Mouse (Mus musculus): ENCODE results near the gene Zfyve21. TPM values are rescaled to one million over a fixed set of nuclear protein-coding genes. Genes with fewer than 3 reads are reported as not detected.

The Zfyve21 gene
- polyA plus RNA-seq, 1 experiment from 2014 or later: 76.8 TPM

GRCm38 (mm10) chr12:111846815-111847214 lies 32.8 kb downstream of the Zfyve21 start:
- no peak overlapping the region for H3K4me3 ChIP-seq (ENCODE audit: low read depth, low read length)
- no peaks in the 10 kb centered on the region for H3K9me3 ChIP-seq (replicated peaks; ENCODE audit: control insufficient read depth, low read length)
- no peak overlapping the region for H3K9ac ChIP-seq (ENCODE audit: low read depth, low read length)
- ATAC-seq (ENCODE audit: low read depth): no peak
- peaks cover 5% of the 10 kb centered on the region; the same call in 1 of the 2 replicates for H3K4me1 ChIP-seq (ENCODE audit: control insufficient read depth, low read depth, low read length)
- H3K36me3 ChIP-seq (ENCODE audit: control insufficient read depth, insufficient read depth): no peaks in the 10 kb centered on the region
- no peak overlapping the region for H3K4me2 ChIP-seq (ENCODE audit: low read depth, low read length)
- WGBS (ENCODE audit: insufficient replicate concordance): 73% methylated on average over 10 of the region's 10 CpGs
- no peaks in the 10 kb centered on the region for H3K27me3 ChIP-seq (ENCODE audit: control insufficient read depth, insufficient read depth, low read depth, low read length)
- no peak overlapping the region for H3K27ac ChIP-seq (ENCODE audit: low read length)

GRCm38 (mm10) chr12:111848300-111848798 lies 34.4 kb downstream of the Zfyve21 start:
- ATAC-seq (ENCODE audit: low read depth): 0 out of 2 replicates have a peak, but pooled peaks have one; percentile 16
- H3K27ac ChIP-seq (ENCODE audit: low read length): no peak overlapping the region
- no peak overlapping the region for H3K4me2 ChIP-seq (ENCODE audit: low read depth, low read length)
- no peak overlapping the region for H3K9ac ChIP-seq (ENCODE audit: low read depth, low read length)
- 81% methylated on average over 9 of the region's 9 CpGs for WGBS (ENCODE audit: insufficient replicate concordance)
- H3K4me3 ChIP-seq (ENCODE audit: low read depth, low read length): no peak overlapping the region
- H3K9me3 ChIP-seq (replicated peaks; ENCODE audit: control insufficient read depth, low read length): no peaks in the 10 kb centered on the region
- no peaks in the 10 kb centered on the region for H3K36me3 ChIP-seq (ENCODE audit: control insufficient read depth, insufficient read depth)
- H3K4me1 ChIP-seq (ENCODE audit: control insufficient read depth, low read depth, low read length): peaks cover 2% of the 10 kb centered on the region; the same call in 1 of the 2 replicates
- no peaks in the 10 kb centered on the region for H3K27me3 ChIP-seq (ENCODE audit: control insufficient read depth, insufficient read depth, low read depth, low read length)

GRCm38 (mm10) chr12:111851235-111851634 lies 37.3 kb downstream of the Zfyve21 start:
- no peaks in the 10 kb centered on the region for H3K9me3 ChIP-seq (replicated peaks; ENCODE audit: control insufficient read depth, low read length)
- no peak overlapping the region for H3K27ac ChIP-seq (ENCODE audit: low read length)
- H3K4me2 ChIP-seq (ENCODE audit: low read depth, low read length): no peak overlapping the region
- no peaks in the 10 kb centered on the region for H3K27me3 ChIP-seq (ENCODE audit: control insufficient read depth, insufficient read depth, low read depth, low read length)
- H3K36me3 ChIP-seq (ENCODE audit: control insufficient read depth, insufficient read depth): no peaks in the 10 kb centered on the region
- no peak for ATAC-seq (ENCODE audit: low read depth)
- H3K4me3 ChIP-seq (ENCODE audit: low read depth, low read length): no peak overlapping the region
- 57% methylated on average over 2 of the region's 2 CpGs for WGBS (ENCODE audit: insufficient replicate concordance)
- H3K4me1 ChIP-seq (ENCODE audit: control insufficient read depth, low read depth, low read length): peaks cover 2% of the 10 kb centered on the region; the same call in 1 of the 2 replicates
- no peak overlapping the region for H3K9ac ChIP-seq (ENCODE audit: low read depth, low read length)

- no peak overlapping the region for H3K4me3 ChIP-seq (ENCODE audit: low read depth, low read length)
- peaks cover under 1% of the 10 kb centered on the region; the same call in 1 of the 2 replicates for H3K4me1 ChIP-seq (ENCODE audit: control insufficient read depth, low read depth, low read length)
- WGBS (ENCODE audit: insufficient replicate concordance): 67% methylated on average over 5 of the region's 5 CpGs
- no peaks in the 10 kb centered on the region for H3K27me3 ChIP-seq (ENCODE audit: control insufficient read depth, insufficient read depth, low read depth, low read length)
- no peaks in the 10 kb centered on the region for H3K36me3 ChIP-seq (ENCODE audit: control insufficient read depth, insufficient read depth)
- no peak overlapping the region for H3K4me2 ChIP-seq (ENCODE audit: low read depth, low read length)
- no peak overlapping the region for H3K9ac ChIP-seq (ENCODE audit: low read depth, low read length)
- H3K27ac ChIP-seq (ENCODE audit: low read length): no peak overlapping the region
- no peaks in the 10 kb centered on the region for H3K9me3 ChIP-seq (replicated peaks; ENCODE audit: control insufficient read depth, low read length)
- no peak for ATAC-seq (ENCODE audit: low read depth)
Measured at GRCm38 (mm10) chr12:111851745-111852144, 37.8 kb downstream of the Zfyve21 start.

GRCm38 (mm10) chr12:111853011-111853436 lies 39.1 kb downstream of the Zfyve21 start:
- H3K4me3 ChIP-seq (ENCODE audit: low read depth, low read length): no peak overlapping the region
- H3K4me2 ChIP-seq (ENCODE audit: low read depth, low read length): no peak overlapping the region
- no peak overlapping the region for H3K27ac ChIP-seq (ENCODE audit: low read length)
- H3K36me3 ChIP-seq (ENCODE audit: control insufficient read depth, insufficient read depth): no peaks in the 10 kb centered on the region
- no peaks in the 10 kb centered on the region; the same call in 1 of the 2 replicates for H3K4me1 ChIP-seq (ENCODE audit: control insufficient read depth, low read depth, low read length)
- H3K9me3 ChIP-seq (replicated peaks; ENCODE audit: control insufficient read depth, low read length): no peaks in the 10 kb centered on the region
- WGBS (ENCODE audit: insufficient replicate concordance): 59% methylated on average over 10 of the region's 10 CpGs
- ATAC-seq (ENCODE audit: low read depth): no peak
- H3K9ac ChIP-seq (ENCODE audit: low read depth, low read length): no peak overlapping the region
- no peaks in the 10 kb centered on the region for H3K27me3 ChIP-seq (ENCODE audit: control insufficient read depth, insufficient read depth, low read depth, low read length)

- H3K27ac ChIP-seq (ENCODE audit: low read length): no peak overlapping the region
- H3K9ac ChIP-seq (ENCODE audit: low read depth, low read length): no peak overlapping the region
- H3K9me3 ChIP-seq (replicated peaks; ENCODE audit: control insufficient read depth, low read length): no peaks in the 10 kb centered on the region
- WGBS (ENCODE audit: insufficient replicate concordance): 56% methylated on average over 4 of the region's 4 CpGs
- ATAC-seq (ENCODE audit: low read depth): no peak
- no peaks in the 10 kb centered on the region for H3K36me3 ChIP-seq (ENCODE audit: control insufficient read depth, insufficient read depth)
- no peaks in the 10 kb centered on the region for H3K27me3 ChIP-seq (ENCODE audit: control insufficient read depth, insufficient read depth, low read depth, low read length)
- H3K4me3 ChIP-seq (ENCODE audit: low read depth, low read length): no peak overlapping the region
- H3K4me1 ChIP-seq (ENCODE audit: control insufficient read depth, low read depth, low read length): no peaks in the 10 kb centered on the region; the same call in 1 of the 2 replicates
- no peak overlapping the region for H3K4me2 ChIP-seq (ENCODE audit: low read depth, low read length)
Measured at GRCm38 (mm10) chr12:111853546-111853945, 39.6 kb downstream of the Zfyve21 start.

GRCm38 (mm10) chr12:111855448-111855847 lies 41.5 kb downstream of the Zfyve21 start:
- Histone ChIP-seq H3K27ac (ENCODE audit: low read length) (no peak overlapping the region), H3K4me1 (ENCODE audit: control insufficient read depth, low read depth, low read length) (no peaks in the 10 kb centered on the region), H3K9me3 (replicated peaks; ENCODE audit: control insufficient read depth, low read length) (no peaks in the 10 kb centered on the region), H3K27me3 (ENCODE audit: control insufficient read depth, insufficient read depth, low read depth, low read length) (no peaks in the 10 kb centered on the region), H3K4me2 (ENCODE audit: low read depth, low read length) (no peak overlapping the region), H3K4me3 (ENCODE audit: low read depth, low read length) (no peak overlapping the region), H3K9ac (ENCODE audit: low read depth, low read length) (no peak overlapping the region), H3K36me3 (ENCODE audit: control insufficient read depth, insufficient read depth) (no peaks in the 10 kb centered on the region)
- no peak for ATAC-seq (ENCODE audit: low read depth)
- WGBS (ENCODE audit: insufficient replicate concordance): 71% methylated on average over 2 of the region's 2 CpGs

GRCm38 (mm10) chr12:111864206-111864824 lies 50.3 kb downstream of the Zfyve21 start:
- Histone ChIP-seq H3K27ac (ENCODE audit: low read length) (no peak overlapping the region), H3K27me3 (ENCODE audit: control insufficient read depth, insufficient read depth, low read depth, low read length) (no peaks in the 10 kb centered on the region), H3K36me3 (ENCODE audit: control insufficient read depth, insufficient read depth) (no peaks in the 10 kb centered on the region; the same call in 1 of the 2 replicates), H3K4me3 (ENCODE audit: low read depth, low read length) (no peak overlapping the region), H3K9ac (ENCODE audit: low read depth, low read length) (no peak overlapping the region), H3K4me2 (ENCODE audit: low read depth, low read length) (no peak overlapping the region), H3K4me1 (ENCODE audit: control insufficient read depth, low read depth, low read length) (no peaks in the 10 kb centered on the region), H3K9me3 (replicated peaks; ENCODE audit: control insufficient read depth, low read length) (no peaks in the 10 kb centered on the region)
- 86% methylated on average over 4 of the region's 4 CpGs for WGBS (ENCODE audit: insufficient replicate concordance)
- ATAC-seq (ENCODE audit: low read depth): no peak

GRCm38 (mm10) chr12:111869806-111870205 lies 55.8 kb downstream of the Zfyve21 start:
- H3K4me3 ChIP-seq (ENCODE audit: low read depth, low read length): no peak overlapping the region
- H3K27me3 ChIP-seq (ENCODE audit: control insufficient read depth, insufficient read depth, low read depth, low read length): no peaks in the 10 kb centered on the region
- H3K9ac ChIP-seq (ENCODE audit: low read depth, low read length): no peak overlapping the region
- ATAC-seq (ENCODE audit: low read depth): no peak
- 75% methylated on average over 1 of the region's 1 CpGs for WGBS (ENCODE audit: insufficient replicate concordance)
- no peak overlapping the region for H3K27ac ChIP-seq (ENCODE audit: low read length)
- H3K4me1 ChIP-seq (ENCODE audit: control insufficient read depth, low read depth, low read length): no peaks in the 10 kb centered on the region
- H3K36me3 ChIP-seq (ENCODE audit: control insufficient read depth, insufficient read depth): no peaks in the 10 kb centered on the region
- no peaks in the 10 kb centered on the region for H3K9me3 ChIP-seq (replicated peaks; ENCODE audit: control insufficient read depth, low read length)
- H3K4me2 ChIP-seq (ENCODE audit: low read depth, low read length): no peak overlapping the region

Data from liver, embryonic 16.5 days (tissue).